Mouse (Mus musculus) embryonic facial prominence, embryonic 15.5 days (tissue): Measurements from ENCODE around the gene Socs7. TPM values are rescaled to one million over a fixed set of nuclear protein-coding genes. Genes with fewer than 3 reads are reported as not detected.
"Not testable (repeated sequence)": the region's sequence is repeated elsewhere in the genome, so short reads cannot be mapped to it uniquely, and the experiment has no call there.

Experiments
- ATAC-seq: fragments of 200-750 bp; cut with Nextera tagmentation; 2 replicates; pipeline ENCODE4 v1.8.0; 2017; ENCODE audit warnings: low read depth, moderate TSS enrichment; ENCODE audit not compliant: insufficient number of reproducible peaks, low FRiP score, low TSS enrichment
- H3K27ac ChIP-seq: fragments of 300-500 bp; sonication (generic); replicated peaks from 2 replicates; pipeline ENCODE4 v1.5.1; 2015; ENCODE audit warnings: mild to moderate bottlenecking, inconsistent platforms
- H3K27me3 ChIP-seq: fragments of 300-500 bp; sonication (generic); 2 replicates; pipeline ENCODE4 v1.6.1; 2015; ENCODE audit warnings: inconsistent platforms
- H3K36me3 ChIP-seq: fragments of 300-500 bp; sonication (generic); 2 replicates; pipeline ENCODE4 v1.6.1; 2015; ENCODE audit warnings: mild to moderate bottlenecking, inconsistent platforms
- H3K4me1 ChIP-seq: fragments of 300-500 bp; sonication (generic); 2 replicates; pipeline ENCODE4 v1.6.1; 2015; ENCODE audit warnings: inconsistent platforms
- H3K4me2 ChIP-seq: fragments of 300-500 bp; sonication (generic); replicated peaks from 2 replicates; pipeline ENCODE4 v1.6.1; 2015; ENCODE audit warnings: mild to moderate bottlenecking, inconsistent platforms
- H3K4me3 ChIP-seq: fragments of 300-500 bp; sonication (generic); replicated peaks from 2 replicates; pipeline ENCODE4 v1.5.1; 2015; ENCODE audit warnings: mild to moderate bottlenecking, inconsistent platforms
- H3K9ac ChIP-seq: fragments of 300-500 bp; sonication (generic); 2 replicates; pipeline ENCODE4 v1.6.1; 2015; ENCODE audit warnings: inconsistent platforms
- H3K9me3 ChIP-seq: fragments of 300-500 bp; sonication (generic); replicated peaks from 2 replicates; pipeline ENCODE4 v1.6.1; 2016; ENCODE audit warnings: inconsistent platforms
- WGBS: fragments of 180-500 bp; shearing (Covaris S2); methylation state at CpG from one replicate; pipeline ENCODE4 v1.1.7; 2015; 5-methylcytosine and 5-hydroxymethylcytosine counted together
- polyA plus RNA-seq: library from polyadenylated mRNA; unstranded; fragments of >200 nt; fragmentation: Nextera tagmentation; extraction: Ambion mirVana; gene quantifications from 2 replicates; pipeline ENCODE4 v1.2.1, GENCODE M21; 2015

Gene Socs7
- polyA plus RNA-seq: 4.8 TPM in 2 replicates

- no peaks in the 10 kb centered on the region for H3K36me3 ChIP-seq
- no peaks in the 10 kb centered on the region for H3K9me3 ChIP-seq
- H3K27me3 ChIP-seq: no peaks in the 10 kb centered on the region
- under 1% methylated on average over 52 of the region's 81 CpGs for WGBS
- peak within 1 kb of the TSS; percentile 88 for H3K27ac ChIP-seq
- H3K4me3 ChIP-seq: peak within 1 kb of the TSS; percentile 70
- H3K4me2 ChIP-seq: peak within 1 kb of the TSS; percentile 80
- peak; percentile 97 for ATAC-seq
- H3K9ac ChIP-seq: peak within 1 kb of the TSS; percentile 97
- peaks cover 36% of the 10 kb centered on the region for H3K4me1 ChIP-seq
Observed at GRCm38 (mm10) chr11:97361948-97362648, at the start of gene Socs7. Socs7 (plus strand) TSS chr11:97362551.

GRCm38 (mm10) chr11:97312871-97313270 lies 49.5 kb upstream of the Socs7 start:
- not testable (repeated sequence) for H3K27ac ChIP-seq, H3K36me3 ChIP-seq, H3K4me2 ChIP-seq, ATAC-seq, H3K9me3 ChIP-seq, H3K4me3 ChIP-seq, H3K9ac ChIP-seq, H3K27me3 ChIP-seq
- H3K4me1 ChIP-seq: peaks cover 34% of the 10 kb centered on the region
- WGBS: 83% methylated on average over 1 of the region's 1 CpGs

DNA sequence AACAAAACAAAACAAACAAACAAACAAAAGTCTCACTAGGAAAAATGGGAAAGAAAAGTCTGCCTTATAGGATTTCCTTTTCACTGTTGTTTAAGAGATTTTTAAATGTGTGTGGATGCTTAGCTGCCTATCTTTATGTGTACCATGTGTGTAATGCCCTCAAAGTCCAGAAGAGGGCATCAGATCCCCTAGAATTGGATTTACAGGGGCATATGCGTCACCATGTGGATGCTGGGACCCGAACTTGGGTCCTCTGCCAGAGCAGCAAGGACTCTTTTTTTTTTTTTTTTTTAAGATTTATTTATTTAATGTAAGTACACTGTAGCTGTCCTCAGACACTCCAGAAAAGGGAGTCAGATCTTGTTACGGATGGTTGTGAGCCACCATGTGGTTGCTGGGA lies 48.2 kb upstream of the Socs7 start:
- Histone ChIP-seq H3K4me2 (no peak overlapping the region), H3K4me3 (no peak overlapping the region), H3K36me3 (peaks cover 6% of the 10 kb centered on the region), H3K27me3 (no peaks in the 10 kb centered on the region), H3K9me3 (no peaks in the 10 kb centered on the region), H3K9ac (no peak overlapping the region), H3K27ac (no peak overlapping the region), H3K4me1 (peaks cover 33% of the 10 kb centered on the region)
- ATAC-seq: no peak
- 95% methylated on average over 3 of the region's 3 CpGs for WGBS

- Histone ChIP-seq H3K4me2 (peak overlapping the region; percentile 49), H3K36me3 (peaks cover 8% of the 10 kb centered on the region), H3K4me1 (peaks cover 25% of the 10 kb centered on the region), H3K27me3 (no peaks in the 10 kb centered on the region), H3K9ac (no peak overlapping the region; the same call in 1 of the 2 replicates), H3K9me3 (no peaks in the 10 kb centered on the region), H3K27ac (peak overlapping the region; percentile 82), H3K4me3 (peak overlapping the region; percentile 59)
- no peak for ATAC-seq
- WGBS: 43% methylated on average over 8 of the region's 8 CpGs
Observed at GRCm38 (mm10) chr11:97314751-97315503, 47.4 kb upstream of the Socs7 start.

DNA sequence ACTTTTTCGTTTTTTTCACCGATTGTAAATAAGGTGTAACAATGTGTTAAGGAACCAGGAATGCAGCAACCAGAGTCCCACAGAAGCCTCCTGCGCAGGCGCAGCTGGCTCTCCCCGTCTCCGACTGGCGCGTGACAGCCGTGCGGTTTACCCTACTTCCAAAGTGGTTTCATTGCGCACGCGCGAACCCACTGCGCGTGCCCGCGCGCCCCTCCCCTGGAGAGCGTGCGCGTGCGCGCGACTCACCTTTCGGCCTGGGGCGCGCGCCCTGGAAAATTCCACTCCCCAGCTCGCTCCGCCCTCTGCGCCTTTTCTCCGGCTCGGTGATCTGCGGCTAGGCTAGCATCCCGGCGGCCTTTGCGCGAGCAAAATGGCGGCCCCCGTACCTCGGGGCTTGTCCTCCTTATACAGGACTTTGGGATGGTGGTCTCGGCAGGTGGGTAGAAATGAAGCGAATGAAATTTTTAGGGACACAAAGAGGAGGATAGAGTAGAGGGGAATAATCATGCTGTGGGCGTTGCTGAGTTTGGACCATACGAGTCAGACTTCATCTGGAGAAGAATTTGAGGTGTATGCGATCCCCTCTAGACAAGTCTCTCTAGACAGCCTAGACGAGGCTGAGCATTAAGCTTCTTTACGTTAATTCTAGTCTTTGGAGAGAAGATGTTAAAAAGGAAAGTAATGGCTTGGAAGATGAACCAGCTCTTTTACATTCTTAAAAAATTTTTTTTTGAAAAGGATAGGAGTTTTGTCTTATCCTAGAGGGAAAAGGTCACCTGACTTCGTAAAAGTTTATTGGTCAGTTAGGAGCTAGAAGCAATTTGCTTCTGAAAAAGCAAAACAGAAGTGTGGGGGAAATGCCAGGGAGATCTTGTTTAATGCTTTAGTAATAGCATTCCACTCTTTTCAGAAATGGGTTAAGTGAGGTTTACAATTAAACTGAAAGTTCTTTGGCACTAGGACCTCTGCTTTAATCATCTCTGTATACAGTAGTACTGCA lies 46.5 kb upstream of the Socs7 start, which contains the start of gene Mrpl45:
Gene Mrpl45, plus strand, starts transcription at position 213 of the 1,000 bp plus-strand sequence.
- peak within 1 kb of the TSS; percentile 49 for H3K4me2 ChIP-seq

GRCm38 (mm10) chr11:97321197-97321596 lies 41.2 kb upstream of the Socs7 start:
- ATAC-seq: no peak
- no peaks in the 10 kb centered on the region for H3K27me3 ChIP-seq
- WGBS: 88% methylated on average over 8 of the region's 8 CpGs
- H3K27ac ChIP-seq: no peak overlapping the region
- no peak overlapping the region for H3K4me3 ChIP-seq
- peaks cover 40% of the 10 kb centered on the region for H3K36me3 ChIP-seq
- H3K9me3 ChIP-seq: no peaks in the 10 kb centered on the region
- H3K4me1 ChIP-seq: peaks cover 8% of the 10 kb centered on the region; the same call in 1 of the 2 replicates
- H3K4me2 ChIP-seq: no peak overlapping the region
- H3K9ac ChIP-seq: no peak overlapping the region

More for the DNA sequence above, 46.5 kb upstream of the Socs7 start, which contains the start of gene Mrpl45:
- Histone ChIP-seq H3K27me3 (no peaks in the 10 kb centered on the region), H3K9me3 (no peaks in the 10 kb centered on the region), H3K27ac (peak within 1 kb of the TSS; percentile 82), H3K4me3 (peak within 1 kb of the TSS; percentile 59), H3K9ac (peak within 1 kb of the TSS; percentile 29), H3K4me1 (peaks cover 18% of the 10 kb centered on the region), H3K36me3 (peaks cover 11% of the 10 kb centered on the region)
- under 1% methylated on average over 50 of the region's 50 CpGs for WGBS
- ATAC-seq: peak; percentile 91

- not testable (repeated sequence) for H3K27me3 ChIP-seq, H3K9me3 ChIP-seq, H3K4me2 ChIP-seq, H3K9ac ChIP-seq, H3K4me3 ChIP-seq, ATAC-seq, H3K4me1 ChIP-seq, H3K27ac ChIP-seq
- peaks cover 48% of the 10 kb centered on the region for H3K36me3 ChIP-seq
- WGBS: 85% methylated on average over 8 of the region's 8 CpGs
Observed at GRCm38 (mm10) chr11:97321894-97322600, 40.3 kb upstream of the Socs7 start.

GRCm38 (mm10) chr11:97325224-97325623 lies 37.1 kb upstream of the Socs7 start:
- Histone ChIP-seq H3K27ac (no peak overlapping the region), H3K4me1 (no peaks in the 10 kb centered on the region), H3K9ac (no peak overlapping the region), H3K27me3 (no peaks in the 10 kb centered on the region), H3K36me3 (peaks cover 65% of the 10 kb centered on the region), H3K9me3 (no peaks in the 10 kb centered on the region), H3K4me2 (no peak overlapping the region), H3K4me3 (no peak overlapping the region)
- WGBS: 44% methylated on average over 1 of the region's 1 CpGs
- ATAC-seq: no peak

GRCm38 (mm10) chr11:97328148-97328547 lies 34.2 kb upstream of the Socs7 start:
- Histone ChIP-seq H3K4me2 (no peak overlapping the region), H3K9me3 (no peaks in the 10 kb centered on the region), H3K4me3 (no peak overlapping the region), H3K4me1 (no peaks in the 10 kb centered on the region), H3K36me3 (peaks cover 60% of the 10 kb centered on the region), H3K9ac (no peak overlapping the region), H3K27me3 (no peaks in the 10 kb centered on the region), H3K27ac (no peak overlapping the region)
- no peak for ATAC-seq
- WGBS: 28% methylated on average over 9 of the region's 9 CpGs

DNA sequence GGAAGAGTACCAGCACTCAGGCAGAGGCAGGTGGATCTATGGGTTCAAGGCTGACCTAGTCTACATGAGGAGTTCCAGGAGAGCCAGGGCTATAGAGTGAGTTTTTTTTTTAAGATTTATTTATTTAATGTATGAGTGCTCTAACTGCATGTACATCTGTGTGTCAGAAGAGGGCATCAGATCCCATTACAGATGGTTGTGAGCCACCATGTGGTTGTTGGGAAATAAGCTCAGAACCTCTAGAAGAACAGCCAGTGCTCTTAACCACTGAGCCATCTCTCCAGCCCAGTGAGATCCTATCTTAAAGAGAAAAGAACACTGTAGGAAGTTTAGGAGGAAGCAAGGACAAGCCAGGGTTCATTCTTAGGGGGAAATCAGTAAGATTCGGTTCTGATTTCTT lies 32.0 kb upstream of the Socs7 start:
- H3K27ac ChIP-seq: no peak overlapping the region
- peaks cover 45% of the 10 kb centered on the region for H3K36me3 ChIP-seq
- no peaks in the 10 kb centered on the region for H3K27me3 ChIP-seq
- no peak overlapping the region for H3K4me2 ChIP-seq
- no peak overlapping the region for H3K9ac ChIP-seq
- no peak for ATAC-seq
- H3K4me3 ChIP-seq: no peak overlapping the region
- 100% methylated on average over 1 of the region's 1 CpGs for WGBS
- no peaks in the 10 kb centered on the region for H3K9me3 ChIP-seq
- H3K4me1 ChIP-seq: no peaks in the 10 kb centered on the region
